Mouse (Mus musculus) MEL (cell line): ENCODE measurements around the gene Ninl. TPM values are rescaled to one million over a fixed set of nuclear protein-coding genes. Genes with fewer than 3 reads are reported as not detected.

Source experiments
- DNase-seq: peaks from one replicate; pipeline ENCODE4 v3.0.0; 2011; ENCODE audit warnings: low read depth, low spot score
- H3K27ac ChIP-seq: 2 replicates; pipeline ENCODE4 v1.5.1; 2012; ENCODE audit warnings: low read depth, mild to moderate bottlenecking, control low read depth, low read length, moderate library complexity; ENCODE audit not compliant: control insufficient read depth
- H3K27me3 ChIP-seq, 2 experiments: fragments of 150-350 bp in 1 of 2; sonication (generic) in 1 of 2; 2 replicates each; pipeline ENCODE4 v1.6.1; 2012; ENCODE audit warnings: low read length in 2 of 2, mild to moderate bottlenecking in 2 of 2, improper control_type of control experiment in 1 of 2, moderate library complexity in 1 of 2; ENCODE audit not compliant: insufficient read depth in 2 of 2, control insufficient read depth in 1 of 2
- H3K36me3 ChIP-seq, 2 experiments: 2 replicates each; pipeline ENCODE4 v1.6.1; 2012 to 2014; ENCODE audit warnings: low read length in 2 of 2, improper control_type of control experiment in 1 of 2, inconsistent platforms in 1 of 2, mild to moderate bottlenecking in 1 of 2; ENCODE audit not compliant: insufficient read depth in 2 of 2, control insufficient read depth in 1 of 2
- H3K4me1 ChIP-seq, 2 experiments: fragments of 150-350 bp in 1 of 2; sonication (generic) in 1 of 2; 2 replicates each; pipeline ENCODE4 v1.6.1; 2012; ENCODE audit warnings: low read length in 2 of 2, improper control_type of control experiment in 1 of 2, mild to moderate bottlenecking in 1 of 2; ENCODE audit not compliant: insufficient read depth in 2 of 2, control insufficient read depth in 1 of 2
- H3K4me3 ChIP-seq, 2 experiments: fragments of 150-350 bp in 1 of 2; sonication (generic) in 1 of 2; 2 replicates each; pipeline ENCODE4 v1.5.1; 2012; ENCODE audit warnings: low read depth in 2 of 2, low read length in 2 of 2, mild to moderate bottlenecking in 2 of 2, moderate library complexity in 2 of 2, control low read depth in 1 of 2, improper control_type of control experiment in 1 of 2; ENCODE audit not compliant: control insufficient read depth in 1 of 2, insufficient read depth in 1 of 2
- H3K79me2 ChIP-seq: 2 replicates; pipeline ENCODE4 v1.6.1; 2012; ENCODE audit warnings: mild to moderate bottlenecking, low read length, moderate library complexity; ENCODE audit not compliant: control insufficient read depth, poor library complexity, insufficient read depth
- H3K9ac ChIP-seq: 2 replicates; pipeline ENCODE4 v1.6.1; 2012; ENCODE audit warnings: low read depth, mild to moderate bottlenecking, control low read depth, low read length, moderate library complexity; ENCODE audit not compliant: control insufficient read depth, poor library complexity, severe bottlenecking
- H3K9me3 ChIP-seq: fragments of 150-350 bp; sonication (generic); replicated peaks from 2 replicates; pipeline ENCODE4 v1.6.1; 2012; ENCODE audit warnings: mild to moderate bottlenecking, low read length, improper control_type of control experiment, moderate library complexity; ENCODE audit not compliant: insufficient read depth
- CHD2 ChIP-seq: IDR thresholded peaks from 2 replicates; pipeline ENCODE4 v1.6.1; 2011; ENCODE audit warnings: low read length, improper control_type of control experiment
- CTCF ChIP-seq, 3 experiments: IDR thresholded peaks in 2 of 3; conservative IDR thresholded peaks in 1 of 3; 2 replicates each; pipeline ENCODE4 v1.5.1; 2011 to 2012; ENCODE audit warnings: low read length in 3 of 3, low read depth in 2 of 3, mild to moderate bottlenecking in 2 of 3, improper control_type of control experiment in 1 of 3, inconsistent platforms in 1 of 3, mixed read lengths in 1 of 3, moderate library complexity in 1 of 3; ENCODE audit not compliant: control insufficient read depth in 1 of 3, insufficient read depth in 1 of 3, poor library complexity in 1 of 3, severe bottlenecking in 1 of 3
- EP300 ChIP-seq, 2 experiments: IDR thresholded peaks; 2 replicates each; pipeline ENCODE4 v1.6.1; 2011; ENCODE audit warnings: improper control_type of control experiment in 2 of 2, low read length in 2 of 2, low read depth in 1 of 2, mild to moderate bottlenecking in 1 of 2
- GABPA ChIP-seq: IDR thresholded peaks from 2 replicates; pipeline ENCODE4 v1.6.1; 2012; ENCODE audit warnings: low read depth, mild to moderate bottlenecking, inconsistent platforms, low read length, improper control_type of control experiment, moderate library complexity
- JUND ChIP-seq: IDR thresholded peaks from 2 replicates; pipeline ENCODE4 v1.6.1; 2011; ENCODE audit warnings: low read depth, mild to moderate bottlenecking, improper control_type of control experiment, low read length
- MAFK ChIP-seq: IDR thresholded peaks from 2 replicates; pipeline ENCODE4 v1.6.1; 2011; ENCODE audit warnings: low read depth, mild to moderate bottlenecking, low read length, improper control_type of control experiment, borderline replicate concordance
- MAZ ChIP-seq: IDR thresholded peaks from 2 replicates; pipeline ENCODE4 v1.6.1; 2012; ENCODE audit warnings: low read depth, mild to moderate bottlenecking, inconsistent platforms, low read length, improper control_type of control experiment
- MEF2A ChIP-seq: IDR thresholded peaks from 2 replicates; pipeline ENCODE4 v1.6.1; 2014; ENCODE audit warnings: low read depth, mild to moderate bottlenecking, inconsistent platforms, low read length, improper control_type of control experiment; ENCODE audit not compliant: poor library complexity, insufficient replicate concordance, severe bottlenecking; ENCODE audit errors: extremely low read depth
- MYC ChIP-seq: IDR thresholded peaks from 2 replicates; pipeline ENCODE4 v1.6.1; 2011; ENCODE audit warnings: low read depth, mild to moderate bottlenecking, low read length, improper control_type of control experiment, moderate library complexity
- NELFE ChIP-seq: IDR thresholded peaks from 2 replicates; pipeline ENCODE4 v1.6.1; 2011; ENCODE audit warnings: low read depth, low read length, improper control_type of control experiment
- POLR2AphosphoS5 ChIP-seq: IDR thresholded peaks from 2 replicates; pipeline ENCODE4 v1.6.1; 2012; ENCODE audit warnings: low read depth, borderline replicate concordance, mild to moderate bottlenecking, inconsistent platforms, low read length, moderate library complexity, mixed read lengths
- SMC3 ChIP-seq: IDR thresholded peaks from 2 replicates; pipeline ENCODE4 v1.6.1; 2011; ENCODE audit warnings: low read depth, low read length, improper control_type of control experiment
- TAL1 ChIP-seq: IDR thresholded peaks from 2 replicates; pipeline ENCODE4 v1.6.1; 2012; ENCODE audit warnings: mild to moderate bottlenecking, inconsistent platforms, low read length, moderate library complexity, mixed read lengths
- UBTF ChIP-seq: IDR thresholded peaks from 2 replicates; pipeline ENCODE4 v1.6.1; 2012; ENCODE audit warnings: low read depth, mild to moderate bottlenecking, inconsistent platforms, low read length, improper control_type of control experiment, moderate library complexity, borderline replicate concordance; ENCODE audit not compliant: insufficient read depth
- USF2 ChIP-seq, 2 experiments: IDR thresholded peaks; 2 replicates each; pipeline ENCODE4 v1.6.1; 2011 to 2012; ENCODE audit warnings: improper control_type of control experiment in 2 of 2, low read length in 2 of 2, borderline replicate concordance in 1 of 2, inconsistent platforms in 1 of 2, low read depth in 1 of 2, mild to moderate bottlenecking in 1 of 2; ENCODE audit not compliant: insufficient read depth in 1 of 2
- polyA plus RNA-seq, 2 experiments: library from polyadenylated mRNA; stranded (reverse) in 1 of 2; unstranded in 1 of 2; fragments of >175 nt in 1 of 2; fragments of >200 nt in 1 of 2; gene quantifications; 2 replicates each; pipeline versions ENCODE4 v1.2.1 to v1.2.4; 2012; ENCODE audit warnings: low replicate concordance in 2 of 2, low read depth in 1 of 2; ENCODE audit not compliant: insufficient read length in 2 of 2, insufficient read depth in 1 of 2, missing spikeins in 1 of 2
- total RNA-seq: library from RNA; depleted of rRNA; stranded (reverse); fragments of 300-350 nt; gene quantifications from 2 replicates; pipeline ENCODE4 v1.2.3, GENCODE M21; 2012

The Ninl gene
- total and polyA plus RNA-seq, 3 experiments, result 9.8 to 16.8 TPM; not detected in 1

DNA sequence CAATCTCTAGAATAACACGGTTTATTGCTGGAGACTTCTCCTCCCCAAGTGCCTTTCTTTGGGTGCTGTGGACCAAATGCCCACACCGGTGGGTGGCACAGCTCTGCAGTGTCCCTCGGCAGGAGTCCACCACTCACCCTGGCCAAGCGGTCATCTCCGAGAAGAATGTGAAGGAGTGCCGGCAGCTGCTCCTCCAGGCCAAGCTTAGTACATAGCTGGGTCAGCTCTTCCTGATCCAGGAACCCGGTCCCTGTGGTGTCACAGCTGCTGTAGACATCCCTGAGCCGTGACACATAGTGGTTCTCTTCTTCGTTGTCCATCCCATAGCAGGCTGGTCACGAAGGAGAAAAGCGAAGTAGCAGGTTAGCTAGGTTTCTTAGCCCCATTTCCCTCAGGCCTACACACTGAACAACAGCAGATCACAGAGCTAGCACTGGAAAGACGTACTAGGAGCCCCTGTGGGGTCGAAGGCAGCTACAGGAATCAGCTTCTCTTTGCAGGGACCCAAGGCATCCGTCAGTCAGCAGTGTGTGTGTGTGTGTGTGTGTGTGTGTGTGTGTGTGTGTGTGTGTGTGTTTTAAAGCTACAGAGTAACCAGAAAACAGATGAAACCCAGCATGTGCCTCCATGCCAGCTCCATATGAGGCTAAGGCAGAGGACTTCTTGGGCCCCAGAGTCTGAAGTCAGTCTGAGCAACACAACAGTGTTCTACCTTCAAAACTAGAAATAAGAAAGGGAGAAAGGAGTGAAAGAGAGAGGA lies 59.1 kb downstream of the Ninl start:
- no peak for DNase-seq
- Histone ChIP-seq H3K36me3 (peaks cover 0 to 30% of the 10 kb centered on the region in 2 experiments; a peak in 3 of 4 replicates), H3K9me3 (no peaks in the 10 kb centered on the region), H3K9ac (no peak overlapping the region), H3K79me2 (peaks cover 3% of the 10 kb centered on the region; the same call in 1 of the 2 replicates), H3K4me3 (no peak overlapping the region), H3K27ac (no peak overlapping the region), H3K27me3 (no peaks in the 10 kb centered on the region), H3K4me1 (peaks cover 12 to 18% of the 10 kb centered on the region in 2 experiments)
- TF ChIP-seq POLR2AphosphoS5, result no peak
- TF ChIP-seq MEF2A, result no peak
- TF ChIP-seq UBTF, result no peak
- TF ChIP-seq CTCF (IDR thresholded peaks at IDR 0.05 in 2 of 3, conservative IDR thresholded peaks at IDR 0.05 in 1 of 3; ENCODE audit: control insufficient read depth in 1 of 3, insufficient read depth in 1 of 3, low read depth in 2 of 3, low read length in 3 of 3, poor library complexity in 1 of 3, severe bottlenecking in 1 of 3), result no peak
- TF ChIP-seq USF2 (IDR thresholded peaks at IDR 0.05; ENCODE audit: borderline replicate concordance in 1 of 2, insufficient read depth in 1 of 2, low read depth in 1 of 2, low read length in 2 of 2), result no peak
- TF ChIP-seq NELFE, result no peak
- no peak for TF ChIP-seq GABPA
- no peak for TF ChIP-seq SMC3
- no peak for TF ChIP-seq CHD2

DNA sequence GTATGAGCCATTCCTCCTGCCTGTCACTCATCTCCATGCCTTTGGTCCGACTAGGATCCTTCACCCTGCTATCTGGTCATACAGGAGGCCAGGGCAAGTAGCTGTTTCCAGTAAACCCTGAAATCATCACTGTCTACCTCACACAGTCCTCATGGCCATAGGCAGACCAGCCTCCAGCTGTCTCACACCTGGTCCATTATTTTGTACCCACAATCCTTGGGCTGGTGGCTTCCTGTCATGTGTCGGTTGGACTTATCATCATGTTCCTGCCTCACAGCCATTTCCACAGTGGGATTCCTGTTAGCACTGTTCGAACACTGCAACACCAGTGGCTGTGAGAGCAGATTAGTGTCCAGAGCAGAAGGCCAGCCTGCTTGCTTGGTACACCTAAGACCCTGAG lies 60.4 kb downstream of the Ninl start:
- no peak for TF ChIP-seq SMC3
- TF ChIP-seq JUND, result no peak
- no peak for TF ChIP-seq MAZ
- no peak for TF ChIP-seq EP300 (IDR thresholded peaks at IDR 0.05; ENCODE audit: low read depth in 1 of 2, low read length in 2 of 2)
- no peak for TF ChIP-seq MYC
- TF ChIP-seq MAFK, result no peak
- TF ChIP-seq TAL1, result no peak
- TF ChIP-seq, all 39 proteins: peak for 0
- H3K36me3 ChIP-seq, result peaks cover 0 to 30% of the 10 kb centered on the region in 2 experiments; a peak in 3 of 4 replicates
- H3K4me1 ChIP-seq, result peaks cover 12 to 18% of the 10 kb centered on the region in 2 experiments
- peaks cover 2% of the 10 kb centered on the region; the same call in 1 of the 2 replicates for H3K79me2 ChIP-seq
- H3K4me3 ChIP-seq, result no peak overlapping the region
- no peak overlapping the region for H3K27ac ChIP-seq
- DNase-seq, result no peak
- no peaks in the 10 kb centered on the region for H3K27me3 ChIP-seq
- no peaks in the 10 kb centered on the region for H3K9me3 ChIP-seq
- no peak overlapping the region for H3K9ac ChIP-seq
